Mouse (Mus musculus): Measurements from ENCODE around the gene Cela1. TPM values are rescaled to one million over a fixed set of nuclear protein-coding genes. Genes with fewer than 3 reads are reported as not detected.

Cela1 gene
- polyA plus RNA-seq, 1 experiment from 2014 or later: 1.1 TPM

DNA sequence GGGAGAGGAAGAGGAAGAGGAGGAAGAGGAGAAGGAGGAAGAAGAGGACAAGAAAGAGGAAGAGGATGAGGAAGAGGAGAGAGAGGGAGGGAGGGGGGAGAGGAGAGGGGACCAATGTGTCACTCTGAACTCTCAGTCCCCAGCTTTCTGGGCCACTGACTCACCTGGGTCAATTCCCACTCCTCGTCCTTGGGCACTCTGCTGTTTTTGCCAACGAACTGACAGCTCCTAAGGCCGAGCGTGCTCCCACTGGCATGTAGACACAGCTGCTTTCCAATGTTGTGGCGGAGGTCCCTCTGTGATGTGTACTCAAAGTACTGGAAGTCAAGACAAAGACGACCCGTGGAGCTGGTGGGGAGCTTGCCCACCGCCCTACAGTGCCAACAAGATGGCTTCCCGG lies 6.7 kb upstream of the Cela1 start:
- WGBS: 81% methylated on average over 9 of the region's 9 CpGs
- Histone ChIP-seq H3K27me3 (replicated peaks; ENCODE audit: control insufficient read depth, insufficient read depth, low read length) (no peaks in the 10 kb centered on the region), H3K4me1 (replicated peaks; ENCODE audit: control insufficient read depth, insufficient read depth, low read length) (no peaks in the 10 kb centered on the region), H3K9me3 (ENCODE audit: control insufficient read depth, low read length) (peaks cover 9% of the 10 kb centered on the region), H3K27ac (ENCODE audit: low read length) (no peak overlapping the region), H3K9ac (replicated peaks; ENCODE audit: low read depth, low read length) (no peak overlapping the region), H3K4me3 (replicated peaks; ENCODE audit: low read length) (no peak overlapping the region), H3K4me2 (ENCODE audit: low read length) (no peak overlapping the region), H3K36me3 (ENCODE audit: control insufficient read depth, insufficient read depth) (no peaks in the 10 kb centered on the region)
- no peak for ATAC-seq

DNA sequence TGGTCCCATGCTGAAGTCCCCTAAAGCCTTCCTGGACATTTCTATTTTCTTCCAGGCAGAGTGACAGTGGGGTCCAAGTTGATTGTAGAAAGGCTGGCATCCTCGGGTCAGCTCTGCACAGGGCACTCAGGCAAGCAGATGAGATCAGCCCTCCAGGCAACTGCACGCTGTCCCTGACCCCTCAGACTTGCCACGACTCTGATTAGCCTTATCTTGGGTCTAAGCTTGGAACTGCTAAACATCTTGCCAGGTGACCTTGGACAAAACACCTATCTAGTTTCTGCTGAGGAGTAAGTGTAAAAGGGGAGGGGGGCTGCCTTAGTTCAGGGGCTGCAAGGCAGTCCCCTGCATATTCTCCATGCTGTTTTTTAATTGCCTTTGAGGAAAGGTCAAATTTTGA lies 4.3 kb upstream of the Cela1 start:
- H3K27me3 ChIP-seq (replicated peaks; ENCODE audit: control insufficient read depth, insufficient read depth, low read length): no peaks in the 10 kb centered on the region
- 80% methylated on average over 3 of the region's 3 CpGs for WGBS
- no peak for ATAC-seq

GRCm38 (mm10) chr15:100686989-100687388 lies 732 bp downstream of the Cela1 start:
- H3K36me3 ChIP-seq (ENCODE audit: control insufficient read depth, insufficient read depth): no peaks in the 10 kb centered on the region
- peaks cover 9% of the 10 kb centered on the region for H3K9me3 ChIP-seq (ENCODE audit: control insufficient read depth, low read length)
- WGBS: 59% methylated on average over 12 of the region's 12 CpGs
- no peak overlapping the region for H3K9ac ChIP-seq (replicated peaks; ENCODE audit: low read depth, low read length)
- ATAC-seq: no peak
- H3K27me3 ChIP-seq (replicated peaks; ENCODE audit: control insufficient read depth, insufficient read depth, low read length): no peaks in the 10 kb centered on the region
- no peak overlapping the region for H3K4me2 ChIP-seq (ENCODE audit: low read length)
- H3K4me3 ChIP-seq (replicated peaks; ENCODE audit: low read length): no peak overlapping the region
- H3K4me1 ChIP-seq (replicated peaks; ENCODE audit: control insufficient read depth, insufficient read depth, low read length): no peaks in the 10 kb centered on the region
- H3K27ac ChIP-seq (ENCODE audit: low read length): no peak overlapping the region

More for the DNA sequence above, 4.3 kb upstream of the Cela1 start:
- Histone ChIP-seq H3K4me3 (replicated peaks; ENCODE audit: low read length) (no peak overlapping the region), H3K36me3 (ENCODE audit: control insufficient read depth, insufficient read depth) (no peaks in the 10 kb centered on the region), H3K27ac (ENCODE audit: low read length) (no peak overlapping the region), H3K9me3 (ENCODE audit: control insufficient read depth, low read length) (peaks cover 9% of the 10 kb centered on the region), H3K4me2 (ENCODE audit: low read length) (no peak overlapping the region), H3K4me1 (replicated peaks; ENCODE audit: control insufficient read depth, insufficient read depth, low read length) (no peaks in the 10 kb centered on the region), H3K9ac (replicated peaks; ENCODE audit: low read depth, low read length) (no peak overlapping the region)

DNA sequence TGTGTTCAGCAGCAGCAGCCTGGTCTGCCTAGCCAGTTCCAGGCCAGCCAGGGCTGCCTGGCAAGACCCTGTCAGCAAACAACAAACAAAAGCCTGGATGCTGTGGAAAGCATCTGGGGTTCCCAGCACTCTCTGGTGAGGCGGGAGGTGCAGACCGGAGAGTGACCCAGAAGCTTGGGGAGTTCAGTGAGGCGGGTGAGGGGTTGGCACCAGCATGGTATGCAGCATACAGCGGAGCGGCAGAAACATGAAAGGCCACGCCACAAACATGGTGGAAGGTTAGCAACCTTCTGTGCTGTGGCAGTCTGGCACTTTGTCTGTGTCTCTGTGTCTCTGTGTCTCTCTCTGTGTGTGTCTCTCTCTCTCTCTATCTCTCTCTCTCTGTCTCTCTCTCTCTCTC lies 1.3 kb downstream of the Cela1 start:
- ATAC-seq: no peak
- peaks cover 9% of the 10 kb centered on the region for H3K9me3 ChIP-seq (ENCODE audit: control insufficient read depth, low read length)
- no peaks in the 10 kb centered on the region for H3K4me1 ChIP-seq (replicated peaks; ENCODE audit: control insufficient read depth, insufficient read depth, low read length)
- H3K27me3 ChIP-seq (replicated peaks; ENCODE audit: control insufficient read depth, insufficient read depth, low read length): no peaks in the 10 kb centered on the region
- no peak overlapping the region for H3K27ac ChIP-seq (ENCODE audit: low read length)
- no peak overlapping the region for H3K9ac ChIP-seq (replicated peaks; ENCODE audit: low read depth, low read length)
- H3K4me3 ChIP-seq (replicated peaks; ENCODE audit: low read length): no peak overlapping the region
- WGBS: 82% methylated on average over 6 of the region's 6 CpGs
- no peaks in the 10 kb centered on the region for H3K36me3 ChIP-seq (ENCODE audit: control insufficient read depth, insufficient read depth)
- no peak overlapping the region for H3K4me2 ChIP-seq (ENCODE audit: low read length)

DNA sequence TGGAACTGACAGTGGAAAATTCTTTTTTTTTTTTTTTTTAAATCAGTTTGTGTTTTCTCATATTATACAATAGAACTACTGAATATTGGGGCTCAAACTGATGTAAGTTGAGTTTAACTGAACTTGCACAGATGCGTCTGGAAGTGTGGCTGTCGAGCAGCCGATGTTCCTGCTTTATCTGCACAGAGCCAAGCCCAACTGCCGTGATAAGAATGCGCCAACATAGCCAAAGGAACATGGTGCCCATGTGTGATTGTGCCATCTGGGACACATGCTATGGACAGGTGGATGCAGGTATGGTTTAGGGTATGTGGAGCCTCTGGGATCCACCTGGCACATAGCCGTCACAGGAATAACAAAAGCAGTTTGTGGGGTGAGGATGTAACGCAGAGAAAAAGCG lies 1.9 kb downstream of the Cela1 start:
- Histone ChIP-seq H3K4me2 (ENCODE audit: low read length) (no peak overlapping the region), H3K36me3 (ENCODE audit: control insufficient read depth, insufficient read depth) (no peaks in the 10 kb centered on the region), H3K9ac (replicated peaks; ENCODE audit: low read depth, low read length) (no peak overlapping the region), H3K27me3 (replicated peaks; ENCODE audit: control insufficient read depth, insufficient read depth, low read length) (no peaks in the 10 kb centered on the region), H3K4me1 (replicated peaks; ENCODE audit: control insufficient read depth, insufficient read depth, low read length) (no peaks in the 10 kb centered on the region), H3K27ac (ENCODE audit: low read length) (no peak overlapping the region), H3K9me3 (ENCODE audit: control insufficient read depth, low read length) (peaks cover 7% of the 10 kb centered on the region), H3K4me3 (replicated peaks; ENCODE audit: low read length) (no peak overlapping the region)
- no peak for ATAC-seq
- 84% methylated on average over 8 of the region's 8 CpGs for WGBS

GRCm38 (mm10) chr15:100685255-100685654 lies 2.5 kb downstream of the Cela1 start:
- no peak overlapping the region for H3K9ac ChIP-seq (replicated peaks; ENCODE audit: low read depth, low read length)
- no peaks in the 10 kb centered on the region for H3K36me3 ChIP-seq (ENCODE audit: control insufficient read depth, insufficient read depth)
- ATAC-seq: no peak
- no peak overlapping the region for H3K4me2 ChIP-seq (ENCODE audit: low read length)
- WGBS: 19% methylated on average over 13 of the region's 13 CpGs
- no peaks in the 10 kb centered on the region for H3K4me1 ChIP-seq (replicated peaks; ENCODE audit: control insufficient read depth, insufficient read depth, low read length)
- no peak overlapping the region for H3K27ac ChIP-seq (ENCODE audit: low read length)
- H3K9me3 ChIP-seq (ENCODE audit: control insufficient read depth, low read length): peaks cover 3% of the 10 kb centered on the region; the same call in 1 of the 2 replicates
- no peaks in the 10 kb centered on the region for H3K27me3 ChIP-seq (replicated peaks; ENCODE audit: control insufficient read depth, insufficient read depth, low read length)
- H3K4me3 ChIP-seq (replicated peaks; ENCODE audit: low read length): no peak overlapping the region

DNA sequence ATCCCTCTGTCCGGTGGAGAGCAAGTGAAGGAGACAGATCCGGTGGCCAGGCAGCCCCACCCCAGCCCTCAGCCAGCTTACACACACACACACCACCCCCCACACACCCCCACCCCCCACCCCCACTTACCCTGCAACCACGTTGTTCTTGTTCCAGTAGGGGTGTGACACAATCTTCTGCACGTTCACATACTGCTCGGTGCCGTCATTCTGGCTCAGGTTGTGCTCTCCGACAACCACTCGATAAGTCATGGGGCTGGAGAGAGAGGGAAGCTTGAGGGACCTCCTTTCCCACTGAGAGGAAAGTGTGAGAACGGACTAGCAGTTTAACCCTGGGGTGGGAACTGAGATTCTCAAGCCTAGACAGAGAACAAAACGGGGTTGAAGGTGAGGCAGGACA lies 3.3 kb downstream of the Cela1 start:
- H3K36me3 ChIP-seq (ENCODE audit: control insufficient read depth, insufficient read depth): no peaks in the 10 kb centered on the region
- WGBS: 62% methylated on average over 10 of the region's 10 CpGs
- no peak overlapping the region for H3K4me2 ChIP-seq (ENCODE audit: low read length)
- no peak for ATAC-seq
- no peak overlapping the region for H3K27ac ChIP-seq (ENCODE audit: low read length)
- H3K9ac ChIP-seq (replicated peaks; ENCODE audit: low read depth, low read length): no peak overlapping the region
- H3K9me3 ChIP-seq (ENCODE audit: control insufficient read depth, low read length): no peaks in the 10 kb centered on the region
- no peaks in the 10 kb centered on the region for H3K4me1 ChIP-seq (replicated peaks; ENCODE audit: control insufficient read depth, insufficient read depth, low read length)
- H3K27me3 ChIP-seq (replicated peaks; ENCODE audit: control insufficient read depth, insufficient read depth, low read length): no peaks in the 10 kb centered on the region
- H3K4me3 ChIP-seq (replicated peaks; ENCODE audit: low read length): no peak overlapping the region

DNA sequence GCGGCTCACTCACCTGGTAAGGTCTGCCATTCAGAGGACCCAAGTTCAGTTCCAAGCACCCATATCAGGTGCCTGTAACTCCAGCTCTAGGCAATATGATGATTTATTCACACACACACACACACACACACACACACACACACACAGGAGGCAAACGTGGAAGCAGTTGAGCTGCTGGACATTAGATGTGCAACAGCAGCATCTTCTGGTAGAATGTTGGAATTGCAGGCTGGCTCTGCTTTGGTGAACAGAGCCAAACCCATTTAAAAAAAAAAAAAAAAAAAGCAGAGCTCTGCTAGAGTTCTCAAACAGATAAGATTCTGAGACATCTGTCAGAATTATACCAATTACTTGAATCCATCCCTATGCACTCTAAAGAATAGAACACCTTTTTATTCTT lies 4.7 kb downstream of the Cela1 start:
- ATAC-seq: no peak
- Histone ChIP-seq H3K27ac (ENCODE audit: low read length) (no peak overlapping the region), H3K9me3 (ENCODE audit: control insufficient read depth, low read length) (no peaks in the 10 kb centered on the region), H3K4me2 (ENCODE audit: low read length) (no peak overlapping the region), H3K9ac (replicated peaks; ENCODE audit: low read depth, low read length) (no peak overlapping the region), H3K27me3 (replicated peaks; ENCODE audit: control insufficient read depth, insufficient read depth, low read length) (no peaks in the 10 kb centered on the region), H3K4me3 (replicated peaks; ENCODE audit: low read length) (no peak overlapping the region), H3K36me3 (ENCODE audit: control insufficient read depth, insufficient read depth) (no peaks in the 10 kb centered on the region), H3K4me1 (replicated peaks; ENCODE audit: control insufficient read depth, insufficient read depth, low read length) (no peaks in the 10 kb centered on the region)
- WGBS: 47% methylated on average over 2 of the region's 2 CpGs

DNA sequence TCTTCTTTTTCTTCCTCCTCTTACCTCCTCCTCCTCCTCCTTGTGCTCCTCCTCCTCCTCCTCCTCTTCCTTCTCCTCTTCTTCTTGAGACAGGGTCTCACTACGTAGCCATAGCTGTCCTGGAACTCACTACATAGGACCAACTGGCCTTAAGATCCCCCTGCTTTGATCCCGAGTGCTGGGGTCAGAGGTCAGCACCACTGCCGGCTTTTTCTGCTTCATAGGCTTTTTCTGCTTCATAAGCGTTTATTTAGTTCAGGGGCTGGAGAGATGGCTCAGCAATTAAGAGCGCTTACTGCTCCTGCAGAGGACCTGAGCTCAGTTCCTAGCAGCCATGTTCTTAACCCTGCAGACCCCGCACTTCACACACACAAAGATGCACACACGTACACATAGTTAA lies 6.0 kb downstream of the Cela1 start:
- WGBS: 32% methylated on average over 7 of the region's 7 CpGs
- H3K4me3 ChIP-seq (replicated peaks; ENCODE audit: low read length): no peak overlapping the region
- H3K27me3 ChIP-seq (replicated peaks; ENCODE audit: control insufficient read depth, insufficient read depth, low read length): no peaks in the 10 kb centered on the region
- no peak overlapping the region for H3K9ac ChIP-seq (replicated peaks; ENCODE audit: low read depth, low read length)
- no peaks in the 10 kb centered on the region for H3K36me3 ChIP-seq (ENCODE audit: control insufficient read depth, insufficient read depth)
- no peaks in the 10 kb centered on the region for H3K4me1 ChIP-seq (replicated peaks; ENCODE audit: control insufficient read depth, insufficient read depth, low read length)
- no peaks in the 10 kb centered on the region for H3K9me3 ChIP-seq (ENCODE audit: control insufficient read depth, low read length)
- H3K27ac ChIP-seq (ENCODE audit: low read length): no peak overlapping the region
- H3K4me2 ChIP-seq (ENCODE audit: low read length): no peak overlapping the region
- no peak for ATAC-seq

- Histone ChIP-seq H3K9me3 (ENCODE audit: control insufficient read depth, low read length) (no peaks in the 10 kb centered on the region), H3K27me3 (replicated peaks; ENCODE audit: control insufficient read depth, insufficient read depth, low read length) (no peaks in the 10 kb centered on the region), H3K27ac (ENCODE audit: low read length) (no peak overlapping the region), H3K36me3 (ENCODE audit: control insufficient read depth, insufficient read depth) (no peaks in the 10 kb centered on the region), H3K4me1 (replicated peaks; ENCODE audit: control insufficient read depth, insufficient read depth, low read length) (no peaks in the 10 kb centered on the region), H3K4me3 (replicated peaks; ENCODE audit: low read length) (no peak overlapping the region), H3K4me2 (ENCODE audit: low read length) (no peak overlapping the region), H3K9ac (replicated peaks; ENCODE audit: low read depth, low read length) (no peak overlapping the region)
- no peak for ATAC-seq
- WGBS: 64% methylated on average over 3 of the region's 3 CpGs
Observed at GRCm38 (mm10) chr15:100680381-100680780, 7.3 kb downstream of the Cela1 start.
